Mouse (Mus musculus) left cerebral cortex, adult 11 months (tissue): ENCODE measurements around the gene Rfx2.

Experiments used
- DNase-seq: peaks from one replicate; pipeline ENCODE4 v3.0.0; 2022; ENCODE audit warnings: low spot score

The Rfx2 gene

DNA sequence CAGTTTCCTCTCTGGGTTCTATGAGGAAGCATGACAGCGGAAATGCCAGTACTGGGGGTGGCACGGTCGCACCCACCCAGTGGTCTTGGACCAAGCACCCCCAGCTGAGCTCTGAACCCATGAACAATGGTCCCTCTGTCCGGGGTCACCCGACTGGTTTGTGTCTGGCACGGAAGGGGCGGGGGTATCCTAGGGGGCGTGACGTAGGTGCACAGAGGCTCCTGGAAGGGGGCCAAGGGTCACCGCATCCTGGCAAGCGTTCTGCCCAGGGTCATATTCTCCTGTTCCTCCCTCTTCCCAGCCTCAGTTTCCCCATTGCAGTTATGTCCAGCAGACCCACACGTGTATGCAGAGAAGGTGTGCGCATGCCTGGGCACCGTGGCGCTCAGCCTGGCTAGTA is 77.4 kb downstream of the Rfx2 start:
- DNase-seq, result no peak

DNA sequence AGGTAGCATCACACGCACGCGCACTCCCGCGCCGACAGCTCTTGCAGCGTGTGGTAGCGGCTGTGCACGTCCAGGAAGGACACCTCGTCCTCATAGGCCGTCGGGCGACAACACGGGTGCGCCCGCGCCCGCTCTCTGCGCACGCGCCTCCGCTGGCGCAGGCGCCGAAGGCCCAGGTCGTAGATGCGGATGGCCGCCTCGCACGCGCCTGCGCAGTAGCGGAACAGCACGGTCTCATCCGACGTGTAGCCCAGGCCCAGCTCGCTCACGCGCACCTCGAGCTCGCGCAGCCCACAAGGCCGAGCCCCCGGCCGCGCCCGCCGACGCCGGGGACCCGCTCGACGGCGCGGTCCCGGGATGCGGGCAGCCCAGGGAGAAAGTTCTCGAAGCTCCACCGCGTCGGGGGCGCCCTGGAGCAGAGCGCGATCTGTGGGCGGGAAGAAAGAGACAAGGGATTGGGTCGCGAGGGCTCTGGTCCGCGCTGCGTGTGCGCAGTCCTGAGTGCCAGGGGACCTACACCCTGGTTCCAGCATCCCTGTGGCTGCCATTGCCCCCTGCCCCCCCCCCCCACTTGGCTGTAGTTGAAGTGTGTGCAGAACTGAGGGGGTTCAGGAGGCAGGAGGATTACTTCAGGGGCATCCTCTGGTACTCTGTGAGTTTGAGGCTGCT is 79.3 kb downstream of the Rfx2 start:
- DNase-seq, result no peak

DNA sequence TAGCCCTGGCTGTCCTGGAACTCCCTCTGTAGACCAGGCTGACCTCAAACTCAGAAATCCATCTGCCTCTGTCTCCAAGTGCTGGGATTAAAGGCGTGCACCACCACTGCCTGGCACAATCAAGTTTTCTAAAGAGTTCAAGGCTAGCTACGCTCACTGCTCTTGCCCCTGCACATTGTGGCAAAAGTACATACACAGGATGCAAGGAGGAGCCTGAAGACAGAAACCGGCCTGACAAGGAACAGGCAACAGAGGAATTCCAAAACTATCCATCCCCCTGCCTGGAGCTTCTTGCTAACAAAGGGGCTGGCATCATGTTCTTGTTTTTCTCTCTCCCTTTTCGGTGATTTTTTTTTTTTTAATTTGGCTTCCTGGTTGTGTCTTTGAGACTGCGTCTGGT is 86.6 kb downstream of the Rfx2 start:
- no peak for DNase-seq

DNA sequence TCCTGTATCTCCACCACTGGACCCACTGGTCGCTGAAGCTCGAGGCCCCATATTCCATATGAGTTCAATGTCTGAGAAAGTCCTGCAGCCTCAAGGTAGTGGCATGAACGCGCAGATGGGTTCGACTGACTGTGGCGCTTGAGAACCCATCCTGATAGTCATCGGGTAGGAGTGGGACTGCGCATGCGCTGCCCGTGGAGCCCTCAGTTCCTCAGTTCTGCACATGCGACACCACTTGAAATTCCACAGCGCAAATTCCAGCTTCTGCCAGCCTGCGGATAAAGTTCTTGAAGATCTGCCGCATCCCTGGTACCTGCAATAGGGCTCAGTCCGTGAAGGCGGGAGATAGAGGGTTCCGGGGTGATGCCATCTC is 90.0 kb downstream of the Rfx2 start:
- no peak for DNase-seq

DNA sequence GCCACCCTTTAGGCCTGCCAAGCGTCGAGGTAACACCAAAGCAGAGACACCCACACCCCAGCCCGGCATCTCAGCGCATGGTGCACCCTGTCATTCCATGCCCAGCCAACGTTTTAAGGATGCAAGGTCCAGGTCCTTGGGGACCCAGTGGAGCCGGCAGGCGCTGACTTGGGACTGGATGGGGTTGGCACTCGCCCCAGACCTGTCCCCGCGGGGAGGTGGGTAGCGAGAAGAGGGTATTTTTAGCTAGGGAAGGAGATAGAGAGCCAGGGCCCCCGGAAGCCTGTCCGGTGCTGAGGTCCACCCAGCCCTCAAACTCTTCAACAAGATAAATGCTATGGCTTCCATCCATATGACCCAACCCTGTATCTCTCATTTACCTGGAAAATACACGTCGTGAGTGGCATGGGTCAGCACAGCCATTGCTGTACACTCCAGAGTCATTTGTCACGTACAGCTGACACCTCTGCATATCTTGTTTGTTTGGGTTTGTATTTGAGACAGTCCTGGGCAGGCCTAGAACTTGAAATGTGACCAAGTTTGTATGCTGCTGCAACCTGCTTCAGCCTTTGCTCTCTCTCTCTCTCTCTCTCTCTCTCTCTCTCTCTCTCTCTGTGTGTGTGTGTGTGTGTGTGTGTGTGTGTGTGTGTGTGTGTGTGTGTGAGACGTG is 90.6 kb downstream of the Rfx2 start:
- no peak for DNase-seq

DNA sequence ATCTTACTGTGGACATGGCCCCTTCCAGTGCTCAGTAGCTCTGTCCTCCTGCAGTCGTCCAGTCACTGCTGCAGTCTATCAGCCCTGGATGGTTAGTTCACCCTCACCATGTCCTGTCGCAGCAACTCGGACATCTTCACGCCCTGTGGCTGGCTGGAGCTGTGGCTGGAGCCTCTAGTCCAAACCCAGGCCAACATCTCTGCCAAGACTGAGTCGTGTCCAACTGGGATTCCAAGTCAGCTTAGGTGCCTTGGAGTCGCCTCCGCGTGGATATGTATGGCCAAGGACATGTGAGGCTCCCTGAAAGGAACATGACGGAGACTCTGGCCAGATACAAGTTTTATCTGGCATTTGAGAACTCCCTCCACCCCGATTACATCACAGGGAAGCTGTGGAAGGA is 92.6 kb downstream of the Rfx2 start:
- no peak for DNase-seq

DNA sequence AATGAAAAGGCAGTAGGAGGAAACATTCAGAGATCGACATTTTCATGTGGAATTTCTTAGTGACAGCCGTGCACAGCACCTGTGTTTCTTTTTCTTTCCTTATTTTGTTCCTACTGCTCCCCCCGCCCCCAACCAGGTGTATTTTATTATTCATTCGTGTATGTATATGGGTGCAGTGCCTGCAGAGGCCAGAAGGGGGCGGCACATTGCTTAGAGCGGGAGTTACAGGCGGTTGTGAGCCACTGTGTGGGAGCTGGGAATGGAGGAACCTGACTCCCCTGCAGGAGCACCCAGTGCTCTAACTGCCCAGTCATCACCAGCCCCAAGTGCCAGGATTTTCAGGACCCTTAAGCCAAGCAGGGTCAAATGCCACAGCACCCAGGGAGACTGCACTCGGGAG is 94.3 kb downstream of the Rfx2 start:
- DNase-seq, result no peak

DNA sequence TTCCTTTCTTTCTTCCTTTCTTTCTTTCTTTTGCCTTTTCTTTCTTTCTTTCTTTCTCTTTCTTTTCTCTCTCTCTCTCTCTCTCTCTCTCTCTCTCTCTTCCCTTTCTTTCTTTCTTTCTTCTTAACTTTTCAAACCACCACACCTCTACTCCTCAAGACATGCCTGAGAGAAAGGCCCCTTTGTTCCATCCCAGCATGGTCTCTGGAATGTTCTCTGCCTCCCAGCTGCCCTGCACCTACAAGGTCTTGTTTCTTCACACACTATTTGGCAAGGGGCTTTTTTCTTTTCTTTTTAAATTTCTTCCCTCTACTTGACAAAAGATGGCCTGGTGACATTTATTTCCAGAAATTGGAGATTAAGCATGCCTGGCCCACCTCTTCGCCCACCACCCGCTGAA is 101.2 kb downstream of the Rfx2 start:
- DNase-seq, result no peak

DNA sequence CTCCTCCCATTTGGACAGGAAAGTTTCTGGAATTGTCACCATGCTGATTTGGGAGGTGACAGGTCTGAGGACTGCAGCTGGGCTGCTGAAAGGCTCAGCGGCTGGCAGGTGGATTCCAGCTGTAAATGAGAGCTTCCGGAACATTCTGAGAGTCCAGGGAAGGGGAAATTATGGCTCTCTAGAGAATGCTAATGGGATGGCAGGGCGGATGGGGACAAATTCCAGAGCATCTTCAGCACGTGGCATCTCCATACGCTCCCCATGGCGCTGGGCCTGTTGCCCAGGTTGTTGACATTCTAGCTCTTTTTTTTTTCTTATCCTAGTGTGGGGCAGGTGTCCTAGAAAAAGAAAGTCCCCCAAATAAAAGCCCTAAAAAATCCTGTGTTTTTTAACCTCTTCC is 101.7 kb downstream of the Rfx2 start:
- DNase-seq, result no peak

DNA sequence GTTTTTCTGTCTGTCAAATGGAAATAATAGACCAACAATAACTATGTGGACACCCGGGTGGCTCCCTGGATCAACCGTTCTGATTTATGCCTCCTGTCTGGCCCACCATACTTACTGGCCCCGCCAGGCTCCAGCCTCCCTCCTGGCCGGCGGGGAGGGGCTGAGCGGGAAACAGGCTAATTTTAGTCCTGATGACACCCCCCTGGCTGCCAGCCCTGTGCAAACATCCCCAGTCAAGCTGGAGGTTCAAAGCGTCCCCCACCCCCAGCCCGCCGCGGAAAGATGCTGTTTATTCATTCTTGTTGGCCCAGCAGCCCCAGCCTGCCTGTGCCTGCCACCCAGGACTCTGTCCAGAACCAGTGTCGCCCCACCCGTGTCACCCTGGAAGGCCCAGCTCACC is 102.7 kb downstream of the Rfx2 start:
- DNase-seq, result no peak

DNA sequence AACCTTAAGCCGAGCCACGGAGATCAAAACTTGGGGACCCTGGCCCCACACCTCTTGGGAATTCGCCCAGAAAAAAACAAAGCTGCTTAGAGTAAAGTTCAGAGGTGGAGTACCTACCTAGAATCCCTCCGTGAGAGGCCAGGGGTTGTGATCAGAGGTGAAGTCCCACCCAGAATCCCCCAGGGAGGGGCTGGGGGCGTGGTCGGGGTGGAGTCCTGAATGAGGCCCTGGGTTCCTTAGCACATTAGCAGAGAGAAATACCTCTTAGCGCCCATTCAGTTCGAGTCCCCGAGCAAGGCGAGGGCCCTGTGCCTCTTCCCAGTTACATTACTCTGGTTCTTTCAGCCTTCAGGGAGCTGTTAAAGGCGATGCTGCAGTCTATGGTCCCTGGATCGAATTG is 103.2 kb downstream of the Rfx2 start:
- no peak for DNase-seq

DNA sequence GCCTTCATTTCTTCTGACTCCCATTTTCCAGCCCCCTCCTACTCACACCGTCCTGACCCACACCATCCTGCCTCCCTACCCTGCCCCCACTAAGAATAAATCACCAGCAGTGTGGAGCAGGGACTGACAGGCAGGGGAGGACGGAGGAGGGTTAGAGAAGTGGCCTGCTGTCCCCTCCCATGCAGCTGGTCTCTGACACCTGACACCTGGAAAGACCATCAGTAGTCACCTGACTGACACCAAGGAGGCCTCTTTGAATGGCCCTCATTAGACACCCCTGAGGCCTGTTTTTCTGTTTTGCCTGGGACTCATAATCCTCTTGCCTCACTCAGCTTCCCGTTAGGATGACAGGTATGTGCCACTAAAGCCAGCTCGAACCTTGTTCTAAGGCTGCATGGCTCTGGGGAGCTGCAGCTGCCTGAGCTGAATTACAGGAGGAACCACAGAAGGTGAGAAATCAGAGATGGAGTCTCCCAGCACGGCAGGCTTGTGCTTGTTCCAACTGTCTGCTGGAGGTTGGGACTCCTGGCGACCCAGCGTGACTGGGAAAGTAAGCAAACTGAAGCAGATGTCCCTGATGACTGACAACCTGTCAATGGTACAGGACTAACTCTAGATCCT is 103.7 kb downstream of the Rfx2 start:
- no peak for DNase-seq
